Mouse (Mus musculus) erythroblast, embryonic 14.5 days (primary cell): ENCODE data around the gene Zfp69. TPM values are rescaled to one million over a fixed set of nuclear protein-coding genes. Genes with fewer than 3 reads are reported as not detected.

Experiments
- H3K27me3 ChIP-seq: 2 replicates; pipeline ENCODE4 v1.6.1; 2012; ENCODE audit warnings: inconsistent platforms; ENCODE audit not compliant: control insufficient read depth
- H3K36me3 ChIP-seq: 2 replicates; pipeline ENCODE4 v1.6.1; 2012; ENCODE audit warnings: mild to moderate bottlenecking, inconsistent platforms; ENCODE audit not compliant: control insufficient read depth
- H3K4me1 ChIP-seq: 2 replicates; pipeline ENCODE4 v1.6.1; 2012; ENCODE audit warnings: inconsistent platforms; ENCODE audit not compliant: control insufficient read depth
- H3K4me3 ChIP-seq: replicated peaks from 2 replicates; pipeline ENCODE3; 2012; ENCODE audit warnings: moderate library complexity, mild to moderate bottlenecking, inconsistent platforms
- H3K9me3 ChIP-seq: 2 replicates; pipeline ENCODE4 v1.6.1; 2012; ENCODE audit warnings: low read length, inconsistent platforms, mixed read lengths; ENCODE audit not compliant: control insufficient read depth
- GATA1 ChIP-seq: IDR thresholded peaks from 2 replicates; pipeline ENCODE4 v1.6.1; 2012; ENCODE audit warnings: low read length, inconsistent platforms, mixed read lengths
- TAL1 ChIP-seq: IDR thresholded peaks from 3 replicates; pipeline ENCODE4 v1.6.1; 2012; ENCODE audit warnings: low read length, inconsistent platforms, mixed read lengths
- polyA plus RNA-seq: library from polyadenylated mRNA; stranded (reverse); fragments of >175 nt; gene quantifications from 2 replicates; pipeline ENCODE4 v1.2.3, GENCODE M21; 2012

The Zfp69 gene
- 0.04 and 0.08 TPM in 2 replicates for polyA plus RNA-seq

DNA sequence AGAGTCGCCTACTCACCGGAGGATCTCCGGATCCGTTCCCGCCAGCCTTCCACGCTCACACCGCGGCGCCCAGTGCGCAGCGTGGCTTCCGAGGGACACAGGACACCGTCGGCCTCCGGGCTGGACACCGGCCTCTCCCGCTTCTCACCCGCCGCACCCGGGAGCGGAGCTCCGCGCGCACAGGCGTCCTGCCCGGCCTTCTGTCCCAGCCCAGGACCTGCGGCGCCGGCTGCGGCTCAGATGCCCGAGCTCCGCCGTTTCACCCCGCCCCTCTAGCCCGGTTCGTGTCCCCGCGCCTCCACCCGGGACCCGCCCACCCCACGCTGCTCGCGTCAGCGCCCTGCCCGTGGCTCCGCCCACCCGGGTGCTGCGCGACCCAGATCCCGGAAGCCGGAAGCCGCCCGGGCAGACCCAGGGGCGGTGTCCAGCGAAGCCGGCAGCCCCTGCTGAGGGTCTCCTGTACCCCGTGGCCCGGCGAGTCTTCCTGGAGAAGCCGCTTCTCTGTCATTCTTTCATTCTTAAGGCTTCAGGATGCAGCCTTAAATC is at the start of gene Zfp69:
Gene Zfp69 (minus strand): TSS at position 272 of the 546 bp plus-strand sequence.
- no peaks in the 10 kb centered on the region for H3K27me3 ChIP-seq
- no peak for TF ChIP-seq TAL1
- H3K36me3 ChIP-seq = peaks cover 7% of the 10 kb centered on the region; the same call in 1 of the 2 replicates
- H3K4me3 ChIP-seq = peak within 1 kb of the TSS; percentile 90
- peaks cover 30% of the 10 kb centered on the region for H3K4me1 ChIP-seq
- H3K9me3 ChIP-seq = no peaks in the 10 kb centered on the region

DNA sequence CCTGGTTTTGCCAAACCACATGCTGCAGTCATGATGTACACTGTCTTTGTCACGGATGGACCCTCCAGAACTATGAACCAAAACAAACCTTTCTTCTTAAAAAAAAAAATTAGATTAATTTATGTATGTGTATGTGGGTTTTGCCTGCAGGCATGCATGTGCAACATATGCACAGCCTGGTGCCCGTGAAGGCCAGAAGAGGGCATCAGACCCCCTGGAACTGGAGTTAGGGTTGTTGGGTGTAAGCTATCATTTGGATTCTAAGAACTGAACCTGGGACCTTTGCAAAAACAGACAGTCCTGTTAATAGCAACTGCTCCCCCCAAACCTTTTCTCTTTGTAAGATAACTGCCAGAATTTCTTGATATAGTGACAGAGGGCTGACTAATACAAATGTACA is 49.5 kb upstream of the Zfp69 start:
- Histone ChIP-seq H3K4me3 (no peak overlapping the region), H3K36me3 (peaks cover 26% of the 10 kb centered on the region), H3K27me3 (no peaks in the 10 kb centered on the region), H3K4me1 (peaks cover 67% of the 10 kb centered on the region), H3K9me3 (no peaks in the 10 kb centered on the region)
- TF ChIP-seq TAL1 = no peak
- no peak for TF ChIP-seq GATA1

DNA sequence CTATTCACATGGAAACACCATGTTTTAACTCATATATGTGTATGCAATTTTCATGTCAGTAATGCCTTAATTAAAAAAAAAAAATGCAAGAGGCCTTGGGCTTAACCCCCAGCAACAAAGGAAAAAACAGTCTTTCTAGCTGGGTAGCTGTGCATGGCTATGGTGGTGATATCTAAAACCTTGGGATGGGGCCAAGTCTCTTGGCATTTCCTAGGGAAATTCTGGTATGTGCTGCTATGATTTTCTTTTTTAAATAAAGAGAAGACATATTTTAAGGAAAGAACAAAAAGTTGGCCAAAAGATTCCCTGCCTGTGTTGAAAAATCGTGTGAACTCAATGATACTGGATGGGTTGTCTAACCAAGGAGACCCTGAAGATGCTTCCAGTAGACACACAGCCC is 44.4 kb upstream of the Zfp69 start:
- Histone ChIP-seq H3K27me3 (no peaks in the 10 kb centered on the region), H3K36me3 (peaks cover 15% of the 10 kb centered on the region)

DNA sequence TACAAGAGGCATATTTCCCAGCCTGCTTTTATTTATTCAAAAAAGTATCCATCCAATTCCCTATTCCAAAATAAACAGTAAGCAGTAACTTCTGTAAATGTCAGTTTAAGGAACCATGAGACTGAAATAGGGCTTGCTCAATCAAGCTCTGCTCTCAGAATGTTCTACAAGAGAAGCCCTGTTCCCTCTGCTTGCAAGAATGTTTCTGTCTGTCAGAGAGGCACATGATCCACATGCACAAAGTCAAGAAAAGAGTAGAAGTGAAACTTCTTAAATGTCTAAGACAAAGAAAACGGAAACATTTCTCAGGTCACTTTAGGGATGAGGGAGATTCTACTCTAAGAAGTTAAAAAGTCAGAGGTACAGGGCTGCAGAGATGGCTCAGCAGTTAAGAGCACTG is 41.5 kb upstream of the Zfp69 start:
- Histone ChIP-seq H3K4me3 (no peak overlapping the region), H3K36me3 (peaks cover 35% of the 10 kb centered on the region), H3K4me1 (peaks cover 22% of the 10 kb centered on the region), H3K27me3 (no peaks in the 10 kb centered on the region), H3K9me3 (peaks cover 8% of the 10 kb centered on the region)
- TF ChIP-seq TAL1 = no peak
- no peak for TF ChIP-seq GATA1

More for the DNA sequence above, 44.4 kb upstream of the Zfp69 start:
- H3K4me3 ChIP-seq = no peak overlapping the region
- no peak for TF ChIP-seq TAL1
- TF ChIP-seq GATA1 = no peak
- H3K4me1 ChIP-seq = peaks cover 33% of the 10 kb centered on the region
- H3K9me3 ChIP-seq = no peaks in the 10 kb centered on the region

DNA sequence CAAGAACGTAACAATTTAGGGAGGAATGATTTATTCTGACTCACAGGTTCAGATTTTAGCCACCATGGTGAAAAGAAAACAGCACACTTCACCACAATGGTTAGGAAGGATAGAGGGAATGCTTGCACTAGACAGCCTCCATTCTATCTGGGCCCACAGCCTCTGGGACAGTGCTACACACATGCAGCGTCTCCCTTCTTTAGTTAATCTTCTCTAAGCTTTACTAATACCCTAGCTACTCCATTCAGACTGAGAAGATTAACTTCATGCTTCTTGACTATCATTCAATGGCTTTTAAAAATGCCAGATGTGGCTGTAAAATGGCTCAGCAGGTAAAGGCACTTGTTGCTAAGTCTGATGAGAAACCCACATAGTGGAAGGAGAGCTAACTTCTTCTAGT is 40.8 kb upstream of the Zfp69 start:
- TF ChIP-seq GATA1 (no peak), TAL1 (no peak)
- H3K27me3 ChIP-seq = no peaks in the 10 kb centered on the region
- peaks cover 8% of the 10 kb centered on the region for H3K9me3 ChIP-seq
- H3K4me3 ChIP-seq = no peak overlapping the region
- H3K36me3 ChIP-seq = peaks cover 36% of the 10 kb centered on the region
- peaks cover 18% of the 10 kb centered on the region for H3K4me1 ChIP-seq

DNA sequence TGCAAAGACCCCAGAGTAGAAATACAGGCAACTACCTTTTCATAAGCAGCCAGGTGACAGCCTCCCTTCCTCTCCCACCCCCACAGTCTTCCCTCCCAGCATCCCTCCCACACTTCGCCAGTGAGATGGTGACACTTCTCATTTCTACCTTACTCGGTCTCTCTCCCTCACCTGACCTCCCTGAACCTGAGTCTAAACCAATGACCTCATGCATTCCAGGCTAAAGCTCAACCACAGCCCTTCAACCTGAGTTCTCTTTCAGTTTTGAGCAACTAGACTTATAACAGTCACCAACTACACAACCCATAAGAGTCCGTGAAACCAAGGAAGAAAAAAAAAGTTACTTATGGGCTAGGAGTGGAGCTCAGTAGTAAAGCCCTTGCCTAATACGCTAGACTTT is 35.8 kb upstream of the Zfp69 start:
- Histone ChIP-seq H3K36me3 (peaks cover 66% of the 10 kb centered on the region), H3K4me1 (peaks cover 15% of the 10 kb centered on the region), H3K27me3 (no peaks in the 10 kb centered on the region), H3K9me3 (peaks cover 8% of the 10 kb centered on the region), H3K4me3 (no peak overlapping the region)
- TF ChIP-seq TAL1 (no peak), GATA1 (no peak)

DNA sequence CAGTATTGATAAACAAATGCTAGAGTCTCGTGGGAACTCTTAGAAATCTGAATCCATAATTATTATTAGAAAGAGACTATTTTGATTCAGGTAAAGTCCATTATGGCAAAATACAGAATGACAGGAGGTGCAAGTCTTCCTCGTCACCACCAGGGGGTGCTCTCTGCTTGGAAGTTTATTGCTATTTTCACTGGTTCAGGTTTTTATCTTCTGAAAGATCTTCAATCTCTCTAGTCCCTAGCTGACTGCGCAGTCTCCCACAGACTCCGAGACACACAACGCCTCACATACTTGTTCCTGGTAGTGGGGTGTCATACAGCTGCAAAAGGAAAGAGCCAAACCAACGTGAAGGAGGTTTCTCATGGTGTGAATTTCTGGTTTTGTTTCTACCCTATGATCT is 34.9 kb upstream of the Zfp69 start:
- Histone ChIP-seq H3K27me3 (no peaks in the 10 kb centered on the region), H3K36me3 (peaks cover 68% of the 10 kb centered on the region), H3K4me1 (peaks cover 12% of the 10 kb centered on the region), H3K9me3 (peaks cover 8% of the 10 kb centered on the region), H3K4me3 (no peak overlapping the region)
- peak; percentile 39; the same call in 1 of the 2 replicates for TF ChIP-seq GATA1
- no peak for TF ChIP-seq TAL1

DNA sequence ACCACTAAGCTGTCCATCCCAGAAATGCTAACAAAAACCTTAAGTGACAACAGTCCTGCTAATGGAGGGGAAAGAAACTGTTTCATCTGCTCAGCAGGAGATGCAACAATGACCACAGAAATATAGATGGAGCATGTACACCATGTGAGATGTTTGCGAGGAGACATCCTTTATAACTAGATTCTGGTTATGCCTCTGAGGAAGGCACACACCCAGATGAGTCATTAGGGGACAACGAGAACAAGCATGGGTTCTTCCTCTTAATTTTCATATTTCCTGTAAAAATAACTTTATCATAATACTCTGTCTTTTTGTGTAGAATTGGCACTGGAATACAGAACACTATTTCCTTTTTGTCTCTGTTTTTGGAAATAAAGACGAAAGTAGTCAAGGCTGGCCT is 26.7 kb upstream of the Zfp69 start:
- H3K4me1 ChIP-seq = no peaks in the 10 kb centered on the region
- TF ChIP-seq TAL1 = no peak
- no peak for TF ChIP-seq GATA1
- H3K27me3 ChIP-seq = no peaks in the 10 kb centered on the region
- peaks cover 90% of the 10 kb centered on the region for H3K36me3 ChIP-seq
- no peaks in the 10 kb centered on the region for H3K9me3 ChIP-seq
- no peak overlapping the region for H3K4me3 ChIP-seq

DNA sequence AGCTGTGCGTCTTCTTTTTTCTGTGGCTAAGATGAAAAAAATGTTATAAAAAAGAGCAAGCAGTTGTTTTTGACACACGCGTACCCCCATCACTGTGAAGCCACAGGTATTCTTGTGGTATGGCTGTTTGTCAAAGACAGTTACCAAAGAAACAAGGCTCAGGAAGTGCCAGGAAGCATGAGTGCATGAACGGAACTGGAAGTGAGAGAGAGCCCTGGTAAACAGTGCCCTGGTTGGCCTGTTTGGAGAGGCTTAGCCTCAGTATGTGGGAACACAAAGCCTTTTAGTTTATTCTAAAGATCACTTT is 23.9 kb upstream of the Zfp69 start:
- no peaks in the 10 kb centered on the region for H3K27me3 ChIP-seq
- peaks cover 90% of the 10 kb centered on the region for H3K36me3 ChIP-seq

DNA sequence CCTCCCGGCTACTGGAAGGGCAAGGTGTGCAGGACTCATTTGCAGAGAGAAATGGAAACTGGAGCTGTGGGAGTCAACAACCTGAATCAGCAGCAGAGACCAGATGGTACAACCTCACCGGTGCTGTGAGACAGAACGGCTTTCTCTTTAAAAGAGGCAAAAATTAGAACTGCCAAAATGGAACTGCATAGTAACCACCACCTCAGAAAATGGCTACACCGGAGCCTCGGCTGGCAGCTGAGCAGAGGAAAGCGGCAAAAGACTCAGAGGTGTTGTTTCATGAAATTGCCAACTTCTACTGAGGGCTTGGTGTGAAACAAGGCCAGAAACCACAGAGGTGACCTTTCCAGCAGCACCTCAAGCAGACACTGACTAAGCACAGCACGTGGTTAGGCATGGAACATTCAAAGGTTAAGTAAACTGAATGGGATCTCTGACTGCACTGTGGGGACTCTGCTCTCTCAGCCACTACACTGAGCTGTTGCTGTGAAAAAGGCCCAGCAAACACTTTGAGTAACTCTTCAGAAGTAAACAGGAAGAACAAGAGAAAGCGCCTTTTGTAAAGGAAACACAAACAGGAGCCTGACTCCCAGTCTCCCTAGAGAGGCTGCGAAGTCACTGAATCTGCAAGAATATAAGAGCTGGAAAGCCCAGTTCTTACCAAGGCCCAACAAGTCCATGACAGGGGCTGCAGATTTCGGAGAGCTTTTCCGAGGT is 23.4 kb upstream of the Zfp69 start:
- Histone ChIP-seq H3K4me3 (no peak overlapping the region), H3K27me3 (no peaks in the 10 kb centered on the region), H3K4me1 (no peaks in the 10 kb centered on the region), H3K9me3 (no peaks in the 10 kb centered on the region), H3K36me3 (peaks cover 89% of the 10 kb centered on the region)
- no peak for TF ChIP-seq GATA1
- no peak for TF ChIP-seq TAL1

More for the DNA sequence above, 23.9 kb upstream of the Zfp69 start:
- Histone ChIP-seq H3K4me3 (no peak overlapping the region), H3K4me1 (no peaks in the 10 kb centered on the region), H3K9me3 (no peaks in the 10 kb centered on the region)
- TF ChIP-seq GATA1 (no peak), TAL1 (no peak)
